Mouse (Mus musculus): Measurements from ENCODE around the gene Ckmt1. TPM values are rescaled to one million over a fixed set of nuclear protein-coding genes. Genes with fewer than 3 reads are reported as not detected.

Ckmt1 gene
- polyA plus RNA-seq, 1 experiment from 2014 or later: 4.8 TPM

DNA sequence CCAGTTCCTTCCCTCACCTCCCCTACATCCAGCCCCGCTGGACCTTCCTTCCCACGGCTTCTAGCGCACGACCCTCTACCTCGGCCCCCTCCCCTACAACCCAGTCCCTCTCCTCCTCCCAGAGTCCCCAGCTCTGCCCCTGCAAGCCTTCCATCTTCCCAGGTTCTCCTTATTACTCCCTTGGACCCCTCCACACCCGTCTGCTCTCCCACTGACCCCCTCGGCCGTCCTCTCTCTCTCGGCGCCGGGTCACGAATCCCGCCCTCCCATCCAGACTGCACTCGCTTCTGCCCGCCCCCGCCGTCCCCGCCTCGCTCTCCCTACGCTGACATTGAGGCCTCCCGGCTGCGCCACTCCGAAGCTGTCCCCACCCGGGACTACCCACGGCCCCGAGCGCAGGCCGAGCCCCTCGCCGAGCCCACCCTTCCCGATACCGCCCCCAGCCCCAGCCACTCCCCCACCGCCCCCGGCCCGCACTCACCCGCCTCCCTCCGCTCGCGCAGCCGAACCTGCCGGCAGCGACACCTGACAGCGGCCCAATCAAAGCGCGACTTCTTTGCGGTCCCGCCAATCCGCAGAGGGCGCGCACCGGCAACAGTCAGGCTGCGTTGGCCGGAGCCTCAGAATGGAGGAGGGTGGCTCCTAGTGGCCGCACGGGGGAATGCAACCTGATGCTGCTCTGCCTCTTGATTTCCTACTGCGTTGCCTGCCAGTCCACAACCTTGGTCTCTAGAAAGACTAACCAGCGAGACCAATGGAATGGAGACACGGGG, 2.5 kb upstream of the Ckmt1 start, which contains the start of gene Ppip5k1:
Ppip5k1 (minus strand) TSS at position 577 of the 773 bp plus-strand sequence.
- Histone ChIP-seq H3K4me3 (ENCODE audit: low read depth, low read length) (peak within 1 kb of the TSS; percentile 75), H3K27me3 (ENCODE audit: control insufficient read depth, insufficient read depth, low read depth, low read length) (peaks cover 37% of the 10 kb centered on the region), H3K27ac (ENCODE audit: low read length) (peak within 1 kb of the TSS; percentile 38)

GRCm38 (mm10) chr2:121357961-121358360, 447 bp downstream of the Ckmt1 start:
- Histone ChIP-seq H3K27me3 (ENCODE audit: control insufficient read depth, insufficient read depth, low read depth, low read length) (peaks cover 37% of the 10 kb centered on the region), H3K27ac (ENCODE audit: low read length) (no peak overlapping the region), H3K4me2 (ENCODE audit: low read depth, low read length) (no peak overlapping the region), H3K9ac (ENCODE audit: low read depth, low read length) (no peak overlapping the region), H3K4me3 (ENCODE audit: low read depth, low read length) (no peak overlapping the region), H3K4me1 (ENCODE audit: control insufficient read depth, low read depth, low read length) (peaks cover 7% of the 10 kb centered on the region), H3K9me3 (replicated peaks; ENCODE audit: control insufficient read depth, low read length) (no peaks in the 10 kb centered on the region), H3K36me3 (ENCODE audit: control insufficient read depth, insufficient read depth) (no peaks in the 10 kb centered on the region)
- WGBS (ENCODE audit: insufficient replicate concordance): 2% methylated on average over 4 of the region's 4 CpGs
- no peak for ATAC-seq (ENCODE audit: low read depth)

More for the DNA sequence above, 2.5 kb upstream of the Ckmt1 start, which contains the start of gene Ppip5k1:
- Histone ChIP-seq H3K9me3 (replicated peaks; ENCODE audit: control insufficient read depth, low read length) (no peaks in the 10 kb centered on the region), H3K9ac (ENCODE audit: low read depth, low read length) (peak within 1 kb of the TSS; percentile 83), H3K36me3 (ENCODE audit: control insufficient read depth, insufficient read depth) (no peaks in the 10 kb centered on the region), H3K4me1 (ENCODE audit: control insufficient read depth, low read depth, low read length) (peaks cover 7% of the 10 kb centered on the region), H3K4me2 (ENCODE audit: low read depth, low read length) (peak within 1 kb of the TSS; percentile 98)
- ATAC-seq (ENCODE audit: low read depth): peak; percentile 97
- WGBS (ENCODE audit: insufficient replicate concordance): under 1% methylated on average over 57 of the region's 58 CpGs

- Histone ChIP-seq H3K9ac (ENCODE audit: low read depth, low read length) (no peak overlapping the region), H3K4me3 (ENCODE audit: low read depth, low read length) (no peak overlapping the region), H3K4me1 (ENCODE audit: control insufficient read depth, low read depth, low read length) (peaks cover 7% of the 10 kb centered on the region), H3K27me3 (ENCODE audit: control insufficient read depth, insufficient read depth, low read depth, low read length) (peaks cover 37% of the 10 kb centered on the region), H3K4me2 (ENCODE audit: low read depth, low read length) (no peak overlapping the region), H3K9me3 (replicated peaks; ENCODE audit: control insufficient read depth, low read length) (no peaks in the 10 kb centered on the region), H3K27ac (ENCODE audit: low read length) (no peak overlapping the region), H3K36me3 (ENCODE audit: control insufficient read depth, insufficient read depth) (no peaks in the 10 kb centered on the region)
- whole genome bisulfite sequencing (ENCODE audit: insufficient replicate concordance): 2% methylated on average over 16 of the region's 16 CpGs
- no peak for ATAC-seq (ENCODE audit: low read depth)
These were observed 867 bp downstream of the Ckmt1 start for GRCm38 (mm10) chr2:121358381-121358780.

DNA sequence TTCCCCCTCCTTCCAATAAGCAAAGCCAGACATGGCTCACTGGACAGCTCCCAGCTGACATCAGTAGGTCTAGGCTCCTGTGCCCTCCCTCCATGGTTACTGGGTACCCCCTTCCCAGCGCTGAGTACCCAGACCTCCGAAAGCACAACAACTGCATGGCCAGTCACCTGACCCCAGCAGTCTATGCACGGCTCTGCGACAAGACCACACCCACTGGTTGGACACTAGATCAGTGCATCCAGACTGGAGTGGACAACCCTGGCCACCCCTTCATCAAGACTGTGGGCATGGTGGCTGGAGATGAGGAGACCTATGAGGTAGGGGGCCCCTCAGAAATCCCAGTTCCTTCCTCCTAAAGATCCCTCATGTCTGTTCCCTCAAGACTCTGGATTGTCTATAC, 1.9 kb downstream of the Ckmt1 start:
- Histone ChIP-seq H3K27ac (ENCODE audit: low read length) (no peak overlapping the region), H3K4me1 (ENCODE audit: control insufficient read depth, low read depth, low read length) (peaks cover 2% of the 10 kb centered on the region), H3K4me2 (ENCODE audit: low read depth, low read length) (no peak overlapping the region), H3K27me3 (ENCODE audit: control insufficient read depth, insufficient read depth, low read depth, low read length) (peaks cover 37% of the 10 kb centered on the region), H3K9me3 (replicated peaks; ENCODE audit: control insufficient read depth, low read length) (no peaks in the 10 kb centered on the region), H3K4me3 (ENCODE audit: low read depth, low read length) (no peak overlapping the region), H3K36me3 (ENCODE audit: control insufficient read depth, insufficient read depth) (no peaks in the 10 kb centered on the region), H3K9ac (ENCODE audit: low read depth, low read length) (no peak overlapping the region)
- WGBS (ENCODE audit: insufficient replicate concordance): 48% methylated on average over 4 of the region's 4 CpGs
- no peak for ATAC-seq (ENCODE audit: low read depth)

DNA sequence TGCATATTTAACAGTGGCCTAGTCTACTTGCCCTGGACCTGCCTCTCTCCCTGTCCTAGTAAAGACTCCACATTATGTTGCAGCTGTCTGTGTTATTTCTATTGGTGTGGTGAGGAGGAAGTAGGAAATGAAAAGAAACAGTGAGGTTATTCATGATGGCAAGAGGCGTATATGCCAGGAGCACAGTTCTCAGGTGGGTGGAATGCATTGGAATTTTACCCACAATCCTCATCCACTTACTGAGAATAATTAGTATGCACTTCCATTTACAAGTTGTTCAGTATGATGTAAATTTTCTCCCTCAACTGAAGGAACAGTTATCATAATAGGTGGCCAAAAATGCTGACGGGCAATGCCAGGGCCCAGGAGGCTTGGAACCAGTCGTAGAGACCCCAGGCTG, 6.1 kb downstream of the Ckmt1 start:
- Histone ChIP-seq H3K36me3 (ENCODE audit: control insufficient read depth, insufficient read depth) (no peaks in the 10 kb centered on the region), H3K4me2 (ENCODE audit: low read depth, low read length) (no peak overlapping the region), H3K4me1 (ENCODE audit: control insufficient read depth, low read depth, low read length) (no peaks in the 10 kb centered on the region), H3K9ac (ENCODE audit: low read depth, low read length) (no peak overlapping the region), H3K27ac (ENCODE audit: low read length) (no peak overlapping the region), H3K4me3 (ENCODE audit: low read depth, low read length) (no peak overlapping the region), H3K9me3 (replicated peaks; ENCODE audit: control insufficient read depth, low read length) (no peaks in the 10 kb centered on the region), H3K27me3 (ENCODE audit: control insufficient read depth, insufficient read depth, low read depth, low read length) (peaks cover 12% of the 10 kb centered on the region)
- no peak for ATAC-seq (ENCODE audit: low read depth)
- 67% methylated on average over 3 of the region's 3 CpGs for WGBS (ENCODE audit: insufficient replicate concordance)

DNA sequence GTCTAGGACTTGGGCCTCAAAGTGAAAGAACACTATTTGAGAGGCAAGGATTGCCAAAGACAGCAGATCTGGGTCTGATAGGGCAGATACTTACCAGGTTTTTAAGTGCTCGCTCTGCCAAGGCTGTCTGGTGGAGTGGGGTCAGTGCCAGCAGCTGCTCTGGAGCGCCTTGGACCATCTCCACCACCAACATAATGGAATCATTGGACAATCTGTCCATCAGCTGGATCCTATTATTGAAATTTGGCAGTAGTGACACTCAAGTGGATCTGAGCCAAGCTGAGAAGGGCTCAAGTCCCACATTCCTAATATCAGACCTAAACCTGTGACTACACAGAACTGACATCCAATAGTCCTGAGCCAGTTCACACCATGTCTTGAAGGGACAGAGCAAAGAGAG, 11.3 kb downstream of the Ckmt1 start:
- WGBS (ENCODE audit: insufficient replicate concordance): 59% methylated on average over 2 of the region's 2 CpGs
- Histone ChIP-seq H3K4me2 (ENCODE audit: low read depth, low read length) (no peak overlapping the region), H3K9ac (ENCODE audit: low read depth, low read length) (no peak overlapping the region), H3K27me3 (ENCODE audit: control insufficient read depth, insufficient read depth, low read depth, low read length) (no peaks in the 10 kb centered on the region), H3K27ac (ENCODE audit: low read length) (no peak overlapping the region), H3K9me3 (replicated peaks; ENCODE audit: control insufficient read depth, low read length) (no peaks in the 10 kb centered on the region), H3K4me1 (ENCODE audit: control insufficient read depth, low read depth, low read length) (no peaks in the 10 kb centered on the region), H3K36me3 (ENCODE audit: control insufficient read depth, insufficient read depth) (no peaks in the 10 kb centered on the region), H3K4me3 (ENCODE audit: low read depth, low read length) (no peak overlapping the region)
- no peak for ATAC-seq (ENCODE audit: low read depth)

DNA sequence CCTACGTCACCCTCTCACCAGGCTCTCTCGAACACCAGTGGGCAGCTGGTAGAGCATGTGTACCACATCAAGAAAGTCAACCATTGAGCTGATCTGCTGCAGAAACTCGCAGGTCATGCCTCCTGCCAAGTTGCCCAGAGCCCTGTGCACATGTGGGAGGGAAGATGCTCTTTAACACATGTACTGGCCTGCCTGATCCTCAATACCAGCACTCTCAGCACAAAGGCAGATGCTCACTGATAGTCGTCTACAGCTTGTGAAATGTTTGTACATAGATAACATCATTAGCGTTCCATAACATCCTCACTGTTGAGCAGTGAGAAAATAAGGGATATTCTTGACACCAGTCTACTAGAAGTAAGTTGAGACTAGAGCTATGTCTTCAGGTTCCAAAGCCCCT, 13.4 kb downstream of the Ckmt1 start:
- Histone ChIP-seq H3K9ac (ENCODE audit: low read depth, low read length) (no peak overlapping the region), H3K36me3 (ENCODE audit: control insufficient read depth, insufficient read depth) (no peaks in the 10 kb centered on the region), H3K27me3 (ENCODE audit: control insufficient read depth, insufficient read depth, low read depth, low read length) (no peaks in the 10 kb centered on the region), H3K9me3 (replicated peaks; ENCODE audit: control insufficient read depth, low read length) (no peaks in the 10 kb centered on the region), H3K4me1 (ENCODE audit: control insufficient read depth, low read depth, low read length) (no peaks in the 10 kb centered on the region), H3K4me3 (ENCODE audit: low read depth, low read length) (no peak overlapping the region), H3K4me2 (ENCODE audit: low read depth, low read length) (no peak overlapping the region), H3K27ac (ENCODE audit: low read length) (no peak overlapping the region)
- 68% methylated on average over 5 of the region's 5 CpGs for WGBS (ENCODE audit: insufficient replicate concordance)
- no peak for ATAC-seq (ENCODE audit: low read depth)

GRCm38 (mm10) chr2:121372266-121372665, 14.8 kb downstream of the Ckmt1 start:
- WGBS (ENCODE audit: insufficient replicate concordance): 39% methylated on average over 3 of the region's 3 CpGs
- Histone ChIP-seq H3K27ac (ENCODE audit: low read length) (no peak overlapping the region), H3K4me2 (ENCODE audit: low read depth, low read length) (no peak overlapping the region), H3K4me1 (ENCODE audit: control insufficient read depth, low read depth, low read length) (no peaks in the 10 kb centered on the region), H3K36me3 (ENCODE audit: control insufficient read depth, insufficient read depth) (no peaks in the 10 kb centered on the region), H3K9me3 (replicated peaks; ENCODE audit: control insufficient read depth, low read length) (no peaks in the 10 kb centered on the region), H3K9ac (ENCODE audit: low read depth, low read length) (no peak overlapping the region), H3K4me3 (ENCODE audit: low read depth, low read length) (no peak overlapping the region), H3K27me3 (ENCODE audit: control insufficient read depth, insufficient read depth, low read depth, low read length) (no peaks in the 10 kb centered on the region)
- no peak for ATAC-seq (ENCODE audit: low read depth)

- Histone ChIP-seq H3K27ac (ENCODE audit: low read length) (no peak overlapping the region), H3K9me3 (replicated peaks; ENCODE audit: control insufficient read depth, low read length) (no peaks in the 10 kb centered on the region), H3K4me1 (ENCODE audit: control insufficient read depth, low read depth, low read length) (no peaks in the 10 kb centered on the region), H3K4me3 (ENCODE audit: low read depth, low read length) (no peak overlapping the region), H3K27me3 (ENCODE audit: control insufficient read depth, insufficient read depth, low read depth, low read length) (no peaks in the 10 kb centered on the region), H3K9ac (ENCODE audit: low read depth, low read length) (no peak overlapping the region), H3K4me2 (ENCODE audit: low read depth, low read length) (no peak overlapping the region), H3K36me3 (ENCODE audit: control insufficient read depth, insufficient read depth) (no peaks in the 10 kb centered on the region)
- no peak for ATAC-seq (ENCODE audit: low read depth)
- 35% methylated on average over 2 of the region's 2 CpGs for WGBS (ENCODE audit: insufficient replicate concordance)
These were observed 17.3 kb downstream of the Ckmt1 start for GRCm38 (mm10) chr2:121374766-121375165.
